In the genomic region with DNA sequence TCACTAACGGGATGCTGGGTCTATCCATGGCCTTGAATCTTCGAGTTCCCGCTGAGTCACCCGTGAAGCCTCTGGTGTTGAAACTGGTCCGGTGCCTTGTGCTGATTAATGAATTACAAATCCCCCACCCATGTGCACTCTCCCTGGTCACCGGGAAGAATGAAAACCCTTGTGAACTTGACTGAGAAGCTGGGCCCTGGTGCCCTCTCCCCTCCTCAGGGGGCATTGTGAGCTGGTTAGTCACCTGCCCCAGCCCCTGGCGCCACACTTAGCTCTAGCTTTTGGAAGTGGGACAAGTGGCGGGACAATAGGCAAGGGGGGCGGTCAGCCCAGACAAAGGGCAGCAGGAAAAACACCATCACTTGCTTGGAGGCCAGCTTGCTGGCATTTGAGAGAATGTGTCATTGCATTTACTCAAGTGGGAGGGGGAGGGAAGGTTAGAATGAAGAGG, we compare ENCODE assay signal across 8 mouse cellular contexts. TPM values are rescaled to one million over a fixed set of nuclear protein-coding genes. Genes with fewer than 3 reads are reported as not detected.
DNase-seq lines count a peak whose midpoint lies in the region; ATAC-seq and TF ChIP-seq lines count a peak whose summit lies in the region.

No protein-coding gene starts in this region.

- intact Hi-C loops in gastrocnemius, postnatal 36 days (cut with DNase I), result no loop called here

- ATAC-seq in forebrain, embryonic 15.5 days (replicated peaks), result no peak

- H3K79me2 ChIP-seq in myocyte (ENCODE audit: control insufficient read depth, insufficient read depth), result peaks cover 28% of the 10 kb centered on the region

- TF ChIP-seq POLR2A in myocyte (IDR thresholded peaks at IDR 0.05; ENCODE audit: insufficient read length, low read depth), result no peak

- H3K4me3 ChIP-seq in forebrain, embryonic 15.5 days, result peak overlapping the region; percentile 52; the same call in 1 of the 2 replicates
- H3K4me3 ChIP-seq in myocyte, result peak overlapping the region; percentile 39

- no peak overlapping the region for H3K27ac ChIP-seq in forebrain, embryonic 15.5 days (replicated peaks)

- peaks cover 54% of the 10 kb centered on the region for H3K27me3 ChIP-seq in forebrain, embryonic 15.5 days
- H3K27me3 ChIP-seq in myocyte (ENCODE audit: control insufficient read depth, insufficient read depth, insufficient read length), result no peaks in the 10 kb centered on the region

- H3K4me2 ChIP-seq in forebrain, embryonic 15.5 days (replicated peaks), result no peak overlapping the region; the same call in 1 of the 2 replicates
- peak overlapping the region; percentile 93 for H3K4me2 ChIP-seq in myocyte (ENCODE audit: low read depth)

- H3K36me3 ChIP-seq in forebrain, embryonic 15.5 days, result no peaks in the 10 kb centered on the region
- no peaks in the 10 kb centered on the region for H3K36me3 ChIP-seq in myocyte (ENCODE audit: control insufficient read depth, insufficient read depth)

- H3K9ac ChIP-seq in forebrain, embryonic 15.5 days (replicated peaks), result no peak overlapping the region

- peaks cover 32% of the 10 kb centered on the region for H3K4me1 ChIP-seq in forebrain, embryonic 15.5 days

- peak; percentile 79 to 93 for DNase-seq in adrenal gland, adult (ENCODE audit: inconsistent age in 2 of 2, low spot score in 1 of 2)
- DNase-seq in adrenal gland, postnatal 4 days (ENCODE audit: low spot score in 2 of 2), result no peak
- peak; percentile 41 for DNase-seq in ES-CJ7 (ENCODE audit: low read depth, low spot score)
- peak; percentile 55 to 74 for DNase-seq in kidney, postnatal 4 days
- DNase-seq in cerebellum, postnatal 4 days (ENCODE audit: low spot score in 2 of 2), result no peak
- DNase-seq in gastrocnemius, postnatal 36 days, result no peak

- H3ac ChIP-seq in myocyte (ENCODE audit: control insufficient read depth, insufficient read length), result peak overlapping the region; percentile 83

- WGBS in forebrain, embryonic 15.5 days, result 6% methylated on average over 9 of the region's 9 CpGs

- H3K9me3 ChIP-seq in forebrain, embryonic 15.5 days, result no peaks in the 10 kb centered on the region

TF ChIP-seq in myocyte, 11 proteins besides CTCF, POLR2A, EP300 and RAD21:
- TF ChIP-seq TCF12 (IDR thresholded peaks at IDR 0.05; ENCODE audit: insufficient read depth, poor library complexity, severe bottlenecking), result no peak
- TF ChIP-seq MAX (IDR thresholded peaks at IDR 0.05; ENCODE audit: low read depth), result no peak
- TF ChIP-seq REST (IDR thresholded peaks at IDR 0.05; ENCODE audit: insufficient read depth, insufficient read length), result no peak
- TF ChIP-seq MYOG (IDR thresholded peaks at IDR 0.05; ENCODE audit: control insufficient read depth in 1 of 3, insufficient read depth in 1 of 3, insufficient read length in 2 of 3, low read depth in 2 of 3), result no peak
- no peak for TF ChIP-seq CEBPB (IDR thresholded peaks at IDR 0.05; ENCODE audit: insufficient read depth, poor library complexity, severe bottlenecking)
- TF ChIP-seq MYOD1 (IDR thresholded peaks at IDR 0.05; ENCODE audit: control insufficient read depth in 1 of 3, insufficient read length in 2 of 3, low read depth in 2 of 3), result no peak
- TF ChIP-seq SRF (IDR thresholded peaks at IDR 0.05; ENCODE audit: control insufficient read depth, insufficient read length, low read depth), result no peak
- no peak for TF ChIP-seq E2F4 (IDR thresholded peaks at IDR 0.05; ENCODE audit: insufficient read depth)
- no peak for TF ChIP-seq USF1 (IDR thresholded peaks at IDR 0.05; ENCODE audit: low read depth)
- no peak for TF ChIP-seq POLR2AphosphoS2 (IDR thresholded peaks at IDR 0.05; ENCODE audit: insufficient read length, low read depth)
- TF ChIP-seq TCF3 (IDR thresholded peaks at IDR 0.05; ENCODE audit: insufficient read length, low read depth), result no peak

RNA-seq across cellular contexts. Expression of a gene that starts 0.5 kb away (rescaled TPM):
- 10 to 100 TPM; 10.0 to 10.7 TPM for total RNA-seq in adrenal gland, postnatal 4 days (2021)
- polyA plus RNA-seq in forebrain, embryonic 15.5 days (2015; fragmentation: Nextera tagmentation; extraction: Ambion mirVana), result 0.39 and 0.43 TPM in 2 replicates
- 11.5 TPM for polyA plus RNA-seq in myocyte (2012; fragmentation: generic; extraction: Trizol)
- under 1 TPM; 0.52 to 0.61 TPM for total RNA-seq in gastrocnemius, postnatal 36 days (2021)

RNA-seq across cellular contexts. Expression of a gene that starts 0.6 kb away (rescaled TPM):
- not detected for total RNA-seq in adrenal gland, postnatal 4 days (2021)
- polyA plus RNA-seq in forebrain, embryonic 15.5 days (2015; fragmentation: Nextera tagmentation; extraction: Ambion mirVana), result not detected in 2 replicates
- polyA plus RNA-seq in myocyte (2012; fragmentation: generic; extraction: Trizol), result not detected
- total RNA-seq in gastrocnemius, postnatal 36 days (2021), result not detected

RNA-seq across cellular contexts. Expression of a gene that starts 12.1 kb away (rescaled TPM):
- 10 to 100 TPM; 14.7 to 16.2 TPM for total RNA-seq in adrenal gland, postnatal 4 days (2021)
- 22.6 and 25.2 TPM in 2 replicates for polyA plus RNA-seq in forebrain, embryonic 15.5 days (2015; fragmentation: Nextera tagmentation; extraction: Ambion mirVana)
- polyA plus RNA-seq in myocyte (2012; fragmentation: generic; extraction: Trizol), result 16.7 TPM
- 1 to 10 TPM; 2.3 to 2.9 TPM for total RNA-seq in gastrocnemius, postnatal 36 days (2021)

RNA-seq across cellular contexts. Expression of a gene that starts 18.1 kb away (rescaled TPM):
- total RNA-seq in adrenal gland, postnatal 4 days (2021), result 10 to 100 TPM; 32.7 to 34.3 TPM
- 17.2 and 18.1 TPM in 2 replicates for polyA plus RNA-seq in forebrain, embryonic 15.5 days (2015; fragmentation: Nextera tagmentation; extraction: Ambion mirVana)
- polyA plus RNA-seq in myocyte (2012; fragmentation: generic; extraction: Trizol), result 166 TPM
- total RNA-seq in gastrocnemius, postnatal 36 days (2021), result 10 to 100 TPM; 16.0 to 21.1 TPM

RNA-seq across cellular contexts. Expression of a gene that starts 21.7 kb away (rescaled TPM):
- 100 to 1,000 TPM; 464 to 467 TPM for total RNA-seq in adrenal gland, postnatal 4 days (2021)
- polyA plus RNA-seq in forebrain, embryonic 15.5 days (2015; fragmentation: Nextera tagmentation; extraction: Ambion mirVana), result 560 and 578 TPM in 2 replicates
- 702 TPM for polyA plus RNA-seq in myocyte (2012; fragmentation: generic; extraction: Trizol)
- total RNA-seq in gastrocnemius, postnatal 36 days (2021), result 100 to 1,000 TPM; 196 to 211 TPM

Comparison
In these comparisons a context has a peak if more than half of its experiments do, and no peak if none do; other contexts are left out.
1. DNase-seq: peak in adrenal gland, adult (2 of 2), ES-CJ7 (single experiment) and kidney, postnatal 4 days (2 of 2); none in adrenal gland, postnatal 4 days (0 of 2), cerebellum, postnatal 4 days (0 of 2) and gastrocnemius, postnatal 36 days (0 of 2).
2. RNA of a gene that starts 0.5 kb away (total RNA-seq): 10.0 to 10.7 TPM in adrenal gland, postnatal 4 days; 0.52 to 0.61 TPM in gastrocnemius, postnatal 36 days; every median in the first group is over 4 times any median in the second.
3. RNA of a gene that starts 12.1 kb away (total RNA-seq): 14.7 to 16.2 TPM in adrenal gland, postnatal 4 days; 2.3 to 2.9 TPM in gastrocnemius, postnatal 36 days; every median in the first group is over 4 times any median in the second.